Mouse (Mus musculus) liver, postnatal 0 days (tissue): ENCODE data around the gene Spef2.

Experiments used
- CTCF ChIP-seq: sonication (generic); IDR thresholded peaks from 2 replicates; pipeline ENCODE4 v1.5.1; 2016; ENCODE audit warnings: antibody characterized with exemption, low read depth
- EP300 ChIP-seq: IDR thresholded peaks from 2 replicates; pipeline ENCODE4 v1.6.1; 2016; ENCODE audit warnings: antibody characterized with exemption, low read depth, mild to moderate bottlenecking

- no peak for TF ChIP-seq CTCF
- TF ChIP-seq EP300, result no peak
Measured at GRCm38 (mm10) chr15:9750966-9751365, 2.3 kb upstream of the Spef2 start.
